Mouse (Mus musculus) forebrain, embryonic 11.5 days (tissue): ENCODE measurements around the gene Sema6c. TPM values are rescaled to one million over a fixed set of nuclear protein-coding genes. Genes with fewer than 3 reads are reported as not detected.
A peak's percentile ranks its signal among the peaks of the same experiment; 100 is the strongest.

Source experiments
- ATAC-seq: fragments of 200-750 bp; cut with Nextera tagmentation; replicated peaks from 2 replicates; pipeline ENCODE4 v1.8.0; 2017; ENCODE audit warnings: moderate TSS enrichment; ENCODE audit not compliant: low FRiP score
- DNase-seq: peaks from one replicate; pipeline ENCODE4 v3.0.0-alpha.2; 2017; ENCODE audit warnings: low spot score
- H3K27ac ChIP-seq: fragments of 300-500 bp; sonication (generic); 2 replicates; pipeline ENCODE4 v1.5.1; 2014; ENCODE audit warnings: low read depth, low read length
- H3K27me3 ChIP-seq: fragments of 300-500 bp; sonication (generic); 2 replicates; pipeline ENCODE4 v1.6.1; 2014; ENCODE audit warnings: mild to moderate bottlenecking, low read length, mixed read lengths; ENCODE audit not compliant: control insufficient read depth, insufficient read depth
- H3K36me3 ChIP-seq: fragments of 300-500 bp; sonication (generic); 2 replicates; pipeline ENCODE4 v1.6.1; 2014; ENCODE audit warnings: mild to moderate bottlenecking, low read length, moderate library complexity, mixed read lengths; ENCODE audit not compliant: control insufficient read depth, insufficient read depth
- H3K4me1 ChIP-seq: fragments of 300-500 bp; sonication (generic); replicated peaks from 2 replicates; pipeline ENCODE4 v1.6.1; 2014; ENCODE audit warnings: low read length, mixed read lengths; ENCODE audit not compliant: control insufficient read depth, insufficient read depth
- H3K4me2 ChIP-seq: fragments of 300-500 bp; sonication (generic); 2 replicates; pipeline ENCODE4 v1.6.1; 2014; ENCODE audit warnings: low read depth, mild to moderate bottlenecking, low read length, moderate library complexity, mixed read lengths; ENCODE audit not compliant: severe bottlenecking
- H3K4me3 ChIP-seq: fragments of 300-500 bp; sonication (generic); 2 replicates; pipeline ENCODE4 v1.5.1; 2014; ENCODE audit warnings: low read depth, low read length
- H3K9ac ChIP-seq: fragments of 300-500 bp; sonication (generic); 2 replicates; pipeline ENCODE4 v1.6.1; 2014; ENCODE audit warnings: low read length
- H3K9me3 ChIP-seq: fragments of 300-500 bp; sonication (generic); 2 replicates; pipeline ENCODE4 v1.6.1; 2016; ENCODE audit warnings: low read length, mixed read lengths; ENCODE audit not compliant: control insufficient read depth
- WGBS: fragments of 180-500 bp; shearing (Covaris S2); extraction: QIAGEN DNeasy Blood & Tissue Kit; methylation state at CpG from one replicate; pipeline ENCODE4 v1.1.7; 2014; 5-methylcytosine and 5-hydroxymethylcytosine counted together
- polyA plus RNA-seq: library from polyadenylated mRNA; unstranded; fragments of >200 nt; fragmentation: Nextera tagmentation; extraction: Ambion mirVana; gene quantifications from 2 replicates; pipeline ENCODE4 v1.2.1, GENCODE M21; 2014

Gene Sema6c
- polyA plus RNA-seq, 1 experiment from 2014 or later, result 17.6 TPM

DNA sequence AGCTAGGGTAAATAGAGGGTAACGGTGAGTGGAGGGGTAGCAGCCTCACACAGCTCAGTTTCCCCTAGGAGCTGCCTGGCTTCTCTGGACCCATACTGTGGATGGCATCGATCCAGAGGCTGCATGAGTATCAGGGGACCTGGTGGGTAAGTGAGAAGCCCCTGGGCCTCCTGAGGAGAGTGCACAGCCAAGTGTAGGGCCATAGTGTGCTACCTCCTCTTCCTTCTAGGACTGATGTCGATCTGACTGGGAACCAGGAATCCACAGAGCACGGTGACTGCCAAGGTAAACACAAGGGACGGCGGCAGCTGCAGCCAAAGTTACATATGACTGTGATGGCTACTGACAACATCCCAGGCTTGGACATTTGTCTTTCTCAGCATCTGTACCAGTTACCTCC is 10.8 kb downstream of the Sema6c start:
- Histone ChIP-seq H3K9ac (no peak overlapping the region), H3K4me1 (peaks cover 7% of the 10 kb centered on the region), H3K4me3 (no peak overlapping the region), H3K36me3 (peaks cover 3% of the 10 kb centered on the region; the same call in 1 of the 2 replicates), H3K9me3 (no peaks in the 10 kb centered on the region), H3K27ac (no peak overlapping the region), H3K27me3 (peaks cover 34% of the 10 kb centered on the region), H3K4me2 (no peak overlapping the region)
- DNase-seq, result no peak
- 83% methylated on average over 6 of the region's 6 CpGs for WGBS
- ATAC-seq, result no peak

DNA sequence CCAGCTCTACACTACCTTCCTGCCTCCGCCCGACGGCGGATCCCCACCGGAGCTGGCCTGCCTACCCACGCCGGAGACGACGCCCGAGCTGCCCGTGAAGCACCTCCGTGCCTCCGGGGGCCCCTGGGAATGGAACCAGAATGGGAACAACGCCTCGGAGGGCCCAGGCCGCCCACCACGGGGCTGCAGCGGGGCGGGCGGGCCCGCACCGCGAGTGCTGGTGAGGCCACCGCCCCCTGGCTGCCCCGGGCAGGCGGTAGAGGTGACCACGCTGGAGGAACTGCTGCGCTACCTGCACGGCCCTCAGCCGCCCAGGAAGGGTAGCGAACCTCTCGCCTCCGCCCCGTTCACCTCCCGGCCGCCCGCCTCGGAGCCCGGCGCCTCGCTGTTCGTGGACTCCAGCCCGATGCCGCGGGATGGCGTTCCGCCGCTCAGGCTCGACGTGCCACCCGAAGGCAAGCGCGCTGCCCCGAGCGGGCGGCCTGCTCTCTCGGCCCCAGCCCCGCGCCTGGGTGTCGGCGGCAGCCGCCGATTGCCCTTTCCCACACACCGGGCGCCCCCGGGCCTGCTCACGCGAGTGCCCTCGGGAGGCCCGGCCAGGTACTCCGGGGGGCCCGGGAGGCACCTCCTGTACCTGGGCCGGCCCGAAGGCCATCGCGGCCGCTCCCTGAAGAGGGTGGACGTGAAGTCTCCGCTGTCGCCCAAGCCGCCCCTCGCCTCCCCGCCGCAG is 12.4 kb downstream of the Sema6c start:
- Histone ChIP-seq H3K4me3 (peak overlapping the region; percentile 22; the same call in 1 of the 2 replicates), H3K27ac (no peak overlapping the region), H3K36me3 (peaks cover 3% of the 10 kb centered on the region; the same call in 1 of the 2 replicates), H3K9ac (no peak overlapping the region), H3K9me3 (no peaks in the 10 kb centered on the region), H3K4me1 (peaks cover 7% of the 10 kb centered on the region), H3K27me3 (peaks cover 34% of the 10 kb centered on the region), H3K4me2 (0 out of 2 replicates have a peak overlapping the region, but pooled peaks have one; percentile 11)
- 10% methylated on average over 80 of the region's 84 CpGs for WGBS
- 0 out of 2 replicates have a peak, but pooled peaks have one; percentile 41 for ATAC-seq
- peak; percentile 64 for DNase-seq

DNA sequence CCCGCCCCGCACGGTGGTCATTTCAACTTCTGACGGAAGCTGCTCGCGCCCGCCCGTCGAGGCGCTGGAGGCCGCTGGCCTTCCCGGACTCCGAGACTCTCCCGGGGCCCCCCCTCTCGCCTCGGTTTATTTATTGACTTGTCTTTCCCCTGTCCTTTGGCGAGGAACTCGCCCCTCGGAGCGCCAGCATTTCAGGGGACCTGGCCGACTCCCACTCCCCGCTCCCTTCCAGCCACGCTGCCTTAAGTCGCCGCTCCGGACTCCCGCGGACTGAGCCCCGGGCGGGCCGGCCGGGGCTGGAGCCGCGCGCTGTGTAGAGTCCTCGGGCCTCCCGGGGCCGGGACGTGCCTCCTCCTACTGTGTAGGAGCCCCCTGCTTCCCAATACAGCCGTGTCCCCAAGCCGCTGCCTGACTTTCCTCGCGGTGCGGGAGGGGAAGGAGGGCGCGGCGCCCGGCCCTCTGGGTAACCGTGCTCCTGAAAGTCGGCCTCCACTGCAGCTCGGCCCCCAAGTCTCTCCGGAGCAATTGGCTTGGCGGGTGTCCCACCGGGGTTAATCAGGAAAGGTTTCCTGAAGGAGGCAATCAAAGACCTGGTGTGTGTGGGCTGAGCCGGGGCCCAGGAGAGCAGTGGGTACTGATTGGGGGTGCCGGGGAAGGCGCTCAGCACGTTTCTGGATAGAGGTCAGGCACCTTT is 13.1 kb downstream of the Sema6c start:
- 3% methylated on average over 58 of the region's 58 CpGs for WGBS
- H3K9ac ChIP-seq, result peak overlapping the region; percentile 29
- H3K4me2 ChIP-seq, result peak overlapping the region; percentile 38
- peak; percentile 24; the same call in 1 of the 2 replicates for ATAC-seq
- H3K27me3 ChIP-seq, result peaks cover 34% of the 10 kb centered on the region
- no peaks in the 10 kb centered on the region for H3K9me3 ChIP-seq
- no peak overlapping the region for H3K27ac ChIP-seq
- H3K4me3 ChIP-seq, result peak overlapping the region; percentile 22
- DNase-seq, result peak; percentile 62
- peaks cover 3% of the 10 kb centered on the region; the same call in 1 of the 2 replicates for H3K36me3 ChIP-seq
- H3K4me1 ChIP-seq, result peaks cover 7% of the 10 kb centered on the region

DNA sequence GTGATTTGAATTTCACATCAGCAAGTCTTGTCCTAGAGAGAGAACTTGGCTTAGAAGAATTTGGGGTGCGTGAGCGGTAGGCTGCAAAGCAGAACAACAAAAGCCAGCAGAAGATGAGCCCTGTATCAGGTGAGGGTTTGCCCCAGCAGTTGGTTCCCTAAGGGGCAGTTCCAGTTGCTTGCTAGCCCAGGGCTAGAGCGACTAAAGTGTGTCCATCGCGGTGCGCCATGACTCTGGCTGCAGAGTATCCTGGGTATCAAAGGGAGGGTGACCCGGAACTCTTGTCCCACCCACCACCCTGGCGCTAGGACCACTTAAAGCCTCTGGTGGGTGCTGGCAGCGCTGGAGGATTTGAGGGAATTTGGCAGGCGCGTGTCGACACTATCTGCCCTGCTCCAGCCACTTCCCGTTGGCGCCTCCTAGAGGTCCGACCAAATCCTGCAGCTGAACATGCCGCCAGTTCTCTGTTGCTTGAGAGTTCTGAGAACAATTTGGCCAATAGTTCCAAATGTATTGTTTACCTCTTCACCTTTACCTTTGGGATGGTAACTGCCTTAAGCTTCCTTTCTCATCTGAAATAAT is 13.8 kb downstream of the Sema6c start:
- Histone ChIP-seq H3K9me3 (no peaks in the 10 kb centered on the region), H3K4me2 (no peak overlapping the region), H3K9ac (no peak overlapping the region), H3K27me3 (peaks cover 34% of the 10 kb centered on the region), H3K4me1 (peaks cover 7% of the 10 kb centered on the region), H3K4me3 (no peak overlapping the region), H3K36me3 (peaks cover 3% of the 10 kb centered on the region; the same call in 1 of the 2 replicates), H3K27ac (no peak overlapping the region)
- DNase-seq, result peak; percentile 92
- WGBS, result 1% methylated on average over 16 of the region's 16 CpGs
- peak; percentile 55 for ATAC-seq

DNA sequence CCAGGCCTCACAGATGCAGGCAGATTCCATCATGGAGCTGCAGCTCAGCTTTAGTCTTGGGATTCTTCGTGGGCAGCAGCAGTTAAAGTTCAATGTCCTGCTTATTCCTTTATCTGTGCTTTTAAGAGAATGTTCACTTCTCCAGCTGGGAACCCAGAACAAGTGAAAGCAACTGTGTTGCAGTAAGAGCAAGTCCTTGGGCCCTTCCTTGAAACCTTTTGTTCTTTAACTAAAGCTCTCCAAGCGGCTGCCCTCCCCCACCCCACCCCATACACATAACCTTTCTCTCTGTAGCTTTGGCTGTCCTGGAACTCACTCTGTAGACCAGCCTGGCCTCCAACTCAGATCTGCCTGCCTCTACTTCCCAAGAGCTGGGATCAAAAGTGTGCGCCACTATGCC is 16.2 kb downstream of the Sema6c start:
- no peak overlapping the region for H3K4me2 ChIP-seq
- H3K27me3 ChIP-seq, result peaks cover 25% of the 10 kb centered on the region
- peaks cover 7% of the 10 kb centered on the region for H3K4me1 ChIP-seq
- H3K27ac ChIP-seq, result no peak overlapping the region
- DNase-seq (no peak), ATAC-seq (no peak)
- H3K9ac ChIP-seq, result no peak overlapping the region
- peaks cover 2% of the 10 kb centered on the region; the same call in 1 of the 2 replicates for H3K36me3 ChIP-seq
- H3K4me3 ChIP-seq, result no peak overlapping the region
- 59% methylated on average over 3 of the region's 3 CpGs for WGBS
- H3K9me3 ChIP-seq, result no peaks in the 10 kb centered on the region

DNA sequence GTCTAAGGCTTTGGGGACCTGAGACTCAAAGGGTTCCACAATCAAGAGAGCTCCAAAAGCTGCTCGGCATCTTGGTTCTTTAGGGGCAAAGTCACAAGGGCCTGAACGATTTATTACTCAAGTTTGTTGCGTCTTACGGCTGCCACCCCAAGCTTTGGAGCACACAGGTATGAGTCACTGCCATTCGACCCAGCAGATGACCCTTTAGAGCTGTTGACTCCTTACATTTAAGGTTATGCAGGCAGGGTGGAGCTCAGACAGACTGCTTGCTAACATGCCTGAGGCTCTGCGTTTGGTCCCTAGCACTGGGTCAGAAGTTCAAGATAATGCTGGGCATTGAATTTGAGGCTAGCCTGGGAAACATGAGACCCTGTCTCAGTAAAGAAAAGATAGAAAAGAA is 17.3 kb downstream of the Sema6c start:
- ATAC-seq (no peak), DNase-seq (no peak)
- Histone ChIP-seq H3K9ac (no peak overlapping the region), H3K4me1 (peaks cover 7% of the 10 kb centered on the region), H3K27me3 (peaks cover 14% of the 10 kb centered on the region), H3K9me3 (no peaks in the 10 kb centered on the region), H3K4me2 (no peak overlapping the region), H3K36me3 (no peaks in the 10 kb centered on the region), H3K4me3 (no peak overlapping the region), H3K27ac (no peak overlapping the region)
- whole genome bisulfite sequencing, result 80% methylated on average over 6 of the region's 6 CpGs

DNA sequence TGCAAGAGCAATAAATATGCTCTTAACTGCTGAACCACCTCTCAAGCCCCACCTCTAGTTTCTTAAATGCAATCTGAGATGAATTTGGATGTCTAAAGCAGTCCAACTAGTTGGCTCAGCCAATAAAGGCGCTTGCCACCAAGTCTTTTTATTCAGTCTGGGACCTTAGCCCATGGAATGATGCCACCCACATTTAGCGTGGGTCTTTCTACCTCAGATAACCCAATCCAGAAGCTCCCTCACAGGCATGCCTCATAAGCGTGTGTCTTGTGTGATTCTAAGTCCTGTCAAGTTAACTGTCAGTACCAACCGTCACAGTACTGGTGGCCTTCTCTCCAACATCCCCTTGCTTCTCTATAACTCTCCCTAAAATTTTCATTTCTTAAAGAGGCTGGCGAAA is 18.7 kb downstream of the Sema6c start:
- Histone ChIP-seq H3K9me3 (no peaks in the 10 kb centered on the region), H3K4me3 (no peak overlapping the region), H3K27me3 (peaks cover under 1% of the 10 kb centered on the region), H3K36me3 (no peaks in the 10 kb centered on the region), H3K4me1 (no peaks in the 10 kb centered on the region), H3K9ac (no peak overlapping the region), H3K27ac (no peak overlapping the region; the same call in 1 of the 2 replicates), H3K4me2 (no peak overlapping the region)
- DNase-seq, result no peak
- ATAC-seq, result no peak
- WGBS, result 91% methylated on average over 5 of the region's 5 CpGs

DNA sequence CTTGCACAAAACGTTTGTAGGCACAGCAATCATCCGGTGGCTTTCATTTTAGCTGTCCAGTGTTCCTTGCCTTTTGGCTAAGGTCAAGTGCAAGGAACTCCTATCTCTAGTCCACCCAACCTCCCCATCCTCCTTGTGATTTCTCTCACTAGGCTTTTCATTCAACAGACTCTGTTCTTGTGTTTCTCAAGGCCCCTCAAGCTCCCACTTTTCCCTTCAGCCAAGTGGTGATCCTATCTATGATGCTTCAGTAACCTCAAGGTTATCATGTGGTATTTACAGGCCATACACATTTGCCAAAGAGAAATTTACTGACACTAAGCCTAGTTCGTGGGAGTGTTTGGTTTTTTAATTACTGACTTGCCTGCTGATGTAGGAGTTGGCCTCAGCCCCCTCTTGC is 19.6 kb downstream of the Sema6c start:
- no peak overlapping the region for H3K27ac ChIP-seq
- no peaks in the 10 kb centered on the region for H3K9me3 ChIP-seq
- no peaks in the 10 kb centered on the region for H3K36me3 ChIP-seq
- ATAC-seq, result no peak
- H3K4me1 ChIP-seq, result no peaks in the 10 kb centered on the region
- no peak overlapping the region for H3K9ac ChIP-seq
- H3K4me3 ChIP-seq, result no peak overlapping the region
- H3K4me2 ChIP-seq, result no peak overlapping the region
- WGBS, result 75% methylated on average over 3 of the region's 3 CpGs
- no peak for DNase-seq
- no peaks in the 10 kb centered on the region for H3K27me3 ChIP-seq
